Mouse (Mus musculus) hindbrain, embryonic 10.5 days (tissue): ENCODE results near the gene Mup2. TPM values are rescaled to one million over a fixed set of nuclear protein-coding genes. Genes with fewer than 3 reads are reported as not detected.
"Not testable (repeated sequence)": the region's sequence is repeated elsewhere in the genome, so short reads cannot be mapped to it uniquely, and the experiment has no call there.

Source experiments
- DNase-seq: peaks from one replicate; pipeline ENCODE4 v3.0.0-alpha.2; 2017; ENCODE audit warnings: low spot score
- H3K27ac ChIP-seq: fragments of 300-500 bp; sonication (generic); 2 replicates; pipeline ENCODE4 v1.5.1; 2016; ENCODE audit warnings: mild to moderate bottlenecking, moderate library complexity
- H3K27me3 ChIP-seq: fragments of 300-500 bp; sonication (generic); 2 replicates; pipeline ENCODE4 v1.6.1; 2016; ENCODE audit warnings: mild to moderate bottlenecking; ENCODE audit not compliant: poor library complexity, insufficient read depth, severe bottlenecking
- H3K36me3 ChIP-seq: fragments of 300-500 bp; sonication (generic); 2 replicates; pipeline ENCODE4 v1.6.1; 2016; ENCODE audit warnings: mild to moderate bottlenecking, moderate library complexity
- H3K4me1 ChIP-seq: fragments of 300-500 bp; sonication (generic); replicated peaks from 2 replicates; pipeline ENCODE4 v1.6.1; 2016; ENCODE audit warnings: mild to moderate bottlenecking
- H3K4me3 ChIP-seq: fragments of 300-500 bp; sonication (generic); 2 replicates; pipeline ENCODE4 v1.5.1; 2016; ENCODE audit warnings: mild to moderate bottlenecking, moderate library complexity
- H3K9me3 ChIP-seq: fragments of 300-500 bp; sonication (generic); 2 replicates; pipeline ENCODE4 v1.6.1; 2016; ENCODE audit warnings: mild to moderate bottlenecking, moderate library complexity
- polyA plus RNA-seq: library from polyadenylated mRNA; unstranded; fragments of >200 nt; fragmentation: Nextera tagmentation; extraction: Ambion mirVana; gene quantifications from 2 replicates; pipeline ENCODE4 v1.2.1, GENCODE M21; 2016

The Mup2 gene
- polyA plus RNA-seq = not detected in 2 replicates

DNA sequence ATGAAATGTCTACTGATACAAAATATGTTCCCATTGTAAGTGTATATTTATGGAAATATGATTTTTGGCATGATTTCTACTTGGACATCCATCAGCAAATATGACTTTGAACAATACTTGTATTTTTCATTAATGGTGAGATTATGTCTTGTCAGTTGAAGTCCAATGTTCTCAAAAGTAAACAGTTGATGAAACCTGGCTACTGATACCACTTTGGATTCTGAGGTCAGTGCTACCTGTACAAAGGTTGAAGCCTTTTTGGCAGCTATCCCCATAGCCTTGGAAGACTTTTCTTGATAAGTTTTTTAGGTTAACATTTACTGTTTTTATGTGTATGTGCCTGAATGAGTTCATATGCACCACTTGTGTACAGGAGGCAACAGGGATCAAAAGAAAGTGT, at the start of gene Mup2:
Gene Mup2, minus strand, starts transcription at position 101 of the 400 bp plus-strand sequence.
- not testable (repeated sequence) for H3K4me1 ChIP-seq, H3K36me3 ChIP-seq, H3K27me3 ChIP-seq, H3K9me3 ChIP-seq, H3K4me3 ChIP-seq, H3K27ac ChIP-seq, DNase-seq

Other genes starting within 250 kb of the Mup2 start
- not detected in 2 replicates for gene Slc46a2, start 239.2 kb downstream of the Mup2 start, polyA plus RNA-seq
- gene Mup4, start 193.6 kb downstream of the Mup2 start, polyA plus RNA-seq = not detected in 2 replicates
- gene Mup6, start 190.0 kb downstream of the Mup2 start, polyA plus RNA-seq = 0.70 TPM in 1 of 2 replicates, not detected in the other
- gene Mup7, start 83.8 kb downstream of the Mup2 start, polyA plus RNA-seq = not detected in 2 replicates
- not detected in 2 replicates for gene Mup8, start 68.3 kb upstream of the Mup2 start, polyA plus RNA-seq